Mouse (Mus musculus) frontal cortex, postnatal 36 days (tissue): ENCODE measurements at regions not wholly inside any gene's neighbourhood (a gene's known extent, or its start where the extent isn't known, plus 50 kb on each side); places are given as distances from the start of the nearest gene placed in this dataset.
"Not testable (repeated sequence)": the region's sequence is repeated elsewhere in the genome, so short reads cannot be mapped to it uniquely, and the experiment has no call there.

Source experiments
- DNase-seq, 2 experiments: peaks; one replicate each; pipeline ENCODE4 v3.0.0; 2022; ENCODE audit warnings: low spot score in 2 of 2

DNA sequence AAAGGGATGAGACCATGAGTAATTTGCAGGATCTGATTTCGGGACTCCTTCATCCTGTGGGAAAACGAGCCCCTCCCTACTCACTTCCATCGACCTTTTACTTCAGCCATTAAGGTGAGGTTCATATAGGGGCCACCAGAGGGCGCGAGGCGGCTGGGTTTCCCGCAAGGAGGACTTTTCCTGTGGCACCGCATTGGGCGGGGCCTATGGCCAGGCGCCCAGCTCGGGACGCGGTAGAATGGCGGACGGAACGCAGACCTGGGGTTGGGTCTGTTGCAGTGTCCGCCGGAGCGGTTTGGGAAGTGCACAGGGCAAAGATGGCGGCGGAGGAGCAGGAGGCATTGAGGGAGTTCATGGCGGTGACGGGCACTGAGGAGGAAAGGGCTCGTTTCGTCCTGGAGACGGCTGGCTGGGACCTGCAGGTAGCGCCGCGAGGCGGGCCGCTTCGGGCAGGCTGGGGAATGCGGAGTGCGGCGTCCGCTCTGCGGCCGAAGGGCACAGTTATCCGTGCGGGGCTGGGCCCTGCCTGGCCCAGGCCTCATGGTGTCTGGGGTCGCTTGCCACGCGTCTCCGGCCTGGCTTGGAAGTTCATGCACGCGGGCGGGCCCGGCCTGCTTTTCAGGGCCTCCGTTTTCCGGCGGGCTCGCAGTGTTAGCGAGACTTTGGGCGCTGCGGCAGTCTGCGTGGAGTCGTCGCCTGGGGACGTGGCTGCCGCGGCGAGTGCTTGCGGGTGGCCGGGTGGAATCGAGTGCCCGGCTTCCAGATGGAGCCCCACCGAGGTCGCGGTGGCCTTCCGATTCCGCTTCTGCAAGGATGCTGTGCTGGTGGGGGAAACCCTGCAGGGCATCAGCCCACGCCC lies 219.1 kb downstream of the Gm31371 start:
- DNase-seq = peak; percentile 100

DNA sequence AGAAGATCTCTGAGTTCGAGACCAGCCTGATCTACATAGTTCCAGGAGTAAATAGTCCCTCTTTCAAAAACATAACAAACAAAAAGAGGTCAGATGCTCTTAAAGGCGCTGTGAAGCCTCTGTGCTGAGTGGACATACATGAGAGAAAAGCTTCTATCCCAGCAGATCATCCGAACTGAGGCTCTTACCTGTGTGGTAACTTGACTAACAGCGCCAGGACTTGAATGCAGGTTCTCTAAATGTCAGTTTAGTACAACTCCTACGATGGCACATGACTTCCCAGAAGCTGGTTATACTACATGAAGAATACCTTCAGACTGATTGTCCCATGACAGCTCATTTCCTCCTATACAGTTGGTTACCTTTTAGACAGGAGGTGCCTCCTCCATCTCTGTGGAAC lies 220.4 kb downstream of the Gm31371 start:
- DNase-seq = peak in 1 of 2 experiments; percentile 38

DNA sequence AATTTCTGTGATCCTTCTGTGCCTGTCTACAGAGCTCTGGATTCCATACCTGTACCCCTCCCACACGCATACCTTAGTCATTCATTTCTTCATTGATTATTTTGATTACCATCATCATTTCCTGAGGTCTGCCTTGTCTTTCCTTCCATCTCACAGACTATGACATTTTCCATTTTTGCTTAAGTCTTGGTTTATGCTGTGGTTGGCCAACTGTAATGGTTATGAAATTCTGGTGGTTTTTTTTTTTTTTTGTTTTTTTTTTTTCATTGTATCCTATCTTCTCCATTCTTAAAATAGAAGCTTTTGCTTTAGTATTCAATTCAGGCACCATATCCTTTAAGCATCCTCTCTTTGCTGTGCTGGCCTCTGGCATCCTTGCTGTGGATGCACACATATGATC lies 227.4 kb downstream of the Gm15319 start:
- not testable (repeated sequence) for DNase-seq

DNA sequence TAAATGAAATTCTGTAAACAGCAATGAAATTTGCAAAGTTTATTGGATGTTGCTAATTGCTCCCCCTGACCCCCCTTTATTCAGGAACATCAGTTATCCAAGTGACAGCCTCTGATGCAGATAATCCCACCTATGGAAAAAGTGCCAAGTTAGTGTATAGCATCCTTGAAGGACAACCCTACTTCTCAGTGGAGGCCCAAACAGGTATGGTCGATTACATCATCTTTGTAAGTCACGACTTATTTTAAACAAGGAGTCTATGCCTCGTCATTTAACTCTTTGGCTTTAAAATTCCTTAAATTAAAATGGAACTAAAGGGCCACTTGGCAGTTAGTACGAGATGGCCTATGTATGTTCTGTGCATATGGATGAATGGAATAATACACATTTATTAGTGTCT lies 217.6 kb downstream of the Gm15319 start:
- not testable (repeated sequence) for DNase-seq

DNA sequence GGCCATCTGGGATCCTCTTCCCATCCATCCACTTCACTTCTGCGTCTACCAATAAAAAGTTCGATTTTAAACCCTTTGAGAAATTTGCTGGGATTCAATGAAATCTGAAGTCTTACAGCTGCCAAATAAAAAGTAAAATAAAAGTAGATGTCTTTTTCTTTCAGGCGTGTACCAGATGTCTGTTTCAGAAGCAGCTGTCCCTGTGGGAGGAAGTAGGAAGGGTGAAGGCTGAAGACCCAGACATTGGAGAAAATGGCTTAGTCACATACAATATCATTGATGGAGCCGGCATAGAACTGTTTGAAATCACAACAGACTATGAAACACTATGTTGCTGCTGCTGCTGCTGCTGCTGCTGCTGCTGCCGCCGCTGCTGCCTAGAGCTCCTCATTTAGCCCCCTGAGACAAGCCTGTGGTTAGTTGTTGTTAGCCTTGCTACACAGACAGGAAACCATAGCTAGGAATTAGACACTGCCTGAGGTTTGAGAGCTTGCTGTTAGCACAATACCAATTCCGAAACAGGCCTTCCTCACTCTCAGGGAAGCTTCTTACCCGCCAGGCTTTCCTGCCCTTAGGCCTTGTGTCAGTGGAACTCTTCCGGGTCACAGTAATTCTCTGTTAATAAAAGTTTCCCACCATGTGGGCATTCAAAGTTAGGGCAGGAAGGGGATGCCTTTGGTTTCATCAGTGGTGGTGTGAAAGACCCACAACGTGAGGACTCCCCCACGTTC lies 211.5 kb downstream of the Gm15319 start:
- DNase-seq = peak in 1 of 2 experiments; percentile 40

DNA sequence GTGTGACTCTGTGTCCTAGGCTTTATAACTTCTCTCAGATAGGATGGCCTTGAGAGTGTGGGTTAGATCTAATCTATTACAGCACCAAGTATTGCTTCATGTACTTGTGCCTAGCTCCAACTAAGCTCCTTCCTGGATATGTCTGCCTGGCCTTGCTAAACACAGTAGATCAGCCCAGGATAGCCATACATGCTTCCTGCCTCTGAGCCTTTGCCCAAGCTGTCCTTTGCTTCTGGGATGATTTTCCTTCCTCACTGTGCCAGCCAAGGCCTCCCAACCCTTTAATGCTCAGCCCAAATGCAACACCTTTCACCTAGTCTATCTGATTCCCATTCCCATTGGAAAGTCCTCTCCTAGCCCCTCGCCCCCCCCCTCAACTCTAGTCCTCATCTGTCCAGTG lies 208.9 kb downstream of the Gm15319 start:
- DNase-seq = peak in 1 of 2 experiments; percentile 19
